Mouse (Mus musculus): Measurements from ENCODE around the gene Treml4.

DNA sequence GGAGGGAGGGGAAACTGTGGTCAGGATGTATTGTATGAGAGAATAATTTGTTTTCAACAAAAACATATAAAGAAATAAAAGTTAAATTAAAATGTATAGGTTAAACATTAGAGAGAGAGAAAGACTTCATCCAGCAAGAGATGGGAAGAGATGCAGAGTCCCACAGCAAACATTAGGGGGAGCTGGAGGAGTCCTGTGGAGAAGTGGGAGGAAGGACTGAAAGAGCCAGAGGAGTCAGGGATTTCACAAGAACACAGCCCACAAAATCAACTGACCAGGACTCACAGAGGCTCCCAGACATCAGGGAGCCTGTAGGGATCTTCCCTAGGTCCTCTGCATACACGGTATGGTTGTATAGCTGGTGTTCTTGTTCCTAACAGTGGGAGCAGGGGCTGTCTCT lies 22.7 kb downstream of the Treml4 start:
- TF ChIP-seq POLR2A (IDR thresholded peaks at IDR 0.05; ENCODE audit: control insufficient read depth, low read depth, low read length) (no peak), CTCF (IDR thresholded peaks at IDR 0.05; ENCODE audit: control insufficient read depth, insufficient read depth, insufficient replicate concordance, low read depth, low read length) (no peak)
